Mouse (Mus musculus): Measurements from ENCODE around the gene Ccnd3. TPM values are rescaled to one million over a fixed set of nuclear protein-coding genes. Genes with fewer than 3 reads are reported as not detected.
A peak's percentile ranks its signal among the peaks of the same experiment; 100 is the strongest.

The Ccnd3 gene
- total RNA-seq, 2 experiments from 2014 or later = 155 to 315 TPM

GRCm38 (mm10) chr17:47539128-47539527, 34.3 kb downstream of the Ccnd3 start:
- no peak for ATAC-seq (ENCODE audit: poor library complexity, severe bottlenecking)

- peak; percentile 52 for ATAC-seq (ENCODE audit: poor library complexity, severe bottlenecking)
These were observed 37.2 kb downstream of the Ccnd3 start for GRCm38 (mm10) chr17:47542061-47542460.

GRCm38 (mm10) chr17:47543051-47543650, 38.3 kb downstream of the Ccnd3 start:
- ATAC-seq (ENCODE audit: poor library complexity, severe bottlenecking) = peak; percentile 62

GRCm38 (mm10) chr17:47545154-47545553, 40.3 kb downstream of the Ccnd3 start:
- no peak for ATAC-seq (ENCODE audit: poor library complexity, severe bottlenecking)

- no peak for ATAC-seq (ENCODE audit: poor library complexity, severe bottlenecking)
These were observed 41.0 kb downstream of the Ccnd3 start for GRCm38 (mm10) chr17:47545861-47546331.

GRCm38 (mm10) chr17:47551049-47551448, 46.2 kb downstream of the Ccnd3 start:
- no peak for ATAC-seq (ENCODE audit: poor library complexity, severe bottlenecking)

- no peak for ATAC-seq (ENCODE audit: poor library complexity, severe bottlenecking)
These were observed 48.1 kb downstream of the Ccnd3 start for GRCm38 (mm10) chr17:47552994-47553393.

GRCm38 (mm10) chr17:47554621-47555020, 49.8 kb downstream of the Ccnd3 start:
- ATAC-seq (ENCODE audit: poor library complexity, severe bottlenecking) = no peak

GRCm38 (mm10) chr17:47557179-47557578, 52.3 kb downstream of the Ccnd3 start:
- ATAC-seq (ENCODE audit: poor library complexity, severe bottlenecking) = no peak

GRCm38 (mm10) chr17:47559726-47560125, 54.9 kb downstream of the Ccnd3 start:
- ATAC-seq (ENCODE audit: poor library complexity, severe bottlenecking) = no peak

- ATAC-seq (ENCODE audit: poor library complexity, severe bottlenecking) = no peak
These were observed 58.0 kb downstream of the Ccnd3 start for GRCm38 (mm10) chr17:47562875-47563274.

GRCm38 (mm10) chr17:47564612-47565011, 59.8 kb downstream of the Ccnd3 start:
- ATAC-seq (ENCODE audit: poor library complexity, severe bottlenecking) = peak; percentile 57; the same call in 1 of the 2 replicates

GRCm38 (mm10) chr17:47566133-47566532, 61.3 kb downstream of the Ccnd3 start:
- ATAC-seq (ENCODE audit: poor library complexity, severe bottlenecking) = no peak

GRCm38 (mm10) chr17:47567271-47567670, 62.4 kb downstream of the Ccnd3 start:
- ATAC-seq (ENCODE audit: poor library complexity, severe bottlenecking) = no peak

GRCm38 (mm10) chr17:47568389-47568788, 63.5 kb downstream of the Ccnd3 start:
- ATAC-seq (ENCODE audit: poor library complexity, severe bottlenecking) = no peak

GRCm38 (mm10) chr17:47568951-47569527, 64.2 kb downstream of the Ccnd3 start:
- no peak for ATAC-seq (ENCODE audit: poor library complexity, severe bottlenecking)

GRCm38 (mm10) chr17:47571621-47572020, 66.8 kb downstream of the Ccnd3 start:
- ATAC-seq (ENCODE audit: poor library complexity, severe bottlenecking) = no peak

GRCm38 (mm10) chr17:47572436-47572835, 67.6 kb downstream of the Ccnd3 start:
- no peak for ATAC-seq (ENCODE audit: poor library complexity, severe bottlenecking)

GRCm38 (mm10) chr17:47574028-47574427, 69.2 kb downstream of the Ccnd3 start:
- no peak for ATAC-seq (ENCODE audit: poor library complexity, severe bottlenecking)

- ATAC-seq (ENCODE audit: poor library complexity, severe bottlenecking) = no peak
These were observed 70.0 kb downstream of the Ccnd3 start for GRCm38 (mm10) chr17:47574830-47575229.

GRCm38 (mm10) chr17:47578655-47579054, 73.8 kb downstream of the Ccnd3 start:
- ATAC-seq (ENCODE audit: poor library complexity, severe bottlenecking) = no peak

- no peak for ATAC-seq (ENCODE audit: poor library complexity, severe bottlenecking)
These were observed 76.1 kb downstream of the Ccnd3 start for GRCm38 (mm10) chr17:47580962-47581361.

GRCm38 (mm10) chr17:47588517-47588916, 83.7 kb downstream of the Ccnd3 start:
- no peak for ATAC-seq (ENCODE audit: poor library complexity, severe bottlenecking)

Data from megakaryocyte, adult 5-6 weeks (primary cell).